Mouse (Mus musculus) right cerebral cortex, postnatal 14 days (tissue): ENCODE measurements around the gene Klhl31.

ENCODE experiments used
- DNase-seq: peaks from one replicate; pipeline ENCODE4 v3.0.0; 2022

Klhl31 gene

GRCm38 (mm10) chr9:77707433-77708139, 71.3 kb downstream of the Klhl31 start:
- no peak for DNase-seq

DNA sequence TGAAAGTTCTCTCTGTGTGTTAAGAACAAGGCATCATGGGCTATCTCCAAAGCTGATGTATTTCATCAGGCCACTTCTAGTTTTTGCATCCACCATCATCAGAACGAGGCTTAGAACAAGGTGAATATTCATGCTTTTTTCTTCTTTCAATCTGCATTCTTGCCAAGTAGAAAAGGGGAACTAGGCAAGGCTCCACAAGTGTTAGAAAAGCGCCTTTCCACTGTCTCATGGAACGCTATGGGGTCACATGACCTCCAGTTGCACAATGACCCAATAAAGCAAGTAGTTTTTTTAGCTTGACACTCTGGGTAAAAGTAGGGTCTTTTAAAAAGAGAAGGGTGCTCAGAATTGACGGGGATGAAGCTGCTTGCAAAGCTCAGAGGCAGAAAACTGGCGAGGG, 72.7 kb downstream of the Klhl31 start:
- no peak for DNase-seq
